Mouse (Mus musculus): Measurements from ENCODE around the gene Mob3c. TPM values are rescaled to one million over a fixed set of nuclear protein-coding genes. Genes with fewer than 3 reads are reported as not detected.

The Mob3c gene
- total RNA-seq (2023), result 13.3 to 22.7 TPM (median 15.3 TPM) in 4 replicates

GRCm38 (mm10) chr4:115827888-115828571 is at the start of gene Mob3c:
Mob3c (plus strand) TSS chr4:115828092.

GRCm38 (mm10) chr4:115780918-115781317 is 47.0 kb upstream of the Mob3c start, which contains the start of gene Tex38:
Tex38 (minus strand) TSS chr4:115781018.

GRCm38 (mm10) chr4:115784769-115785510 is 43.0 kb upstream of the Mob3c start, which contains the start of gene Atpaf1:
Atpaf1 (plus strand) TSS chr4:115784812.

GRCm38 (mm10) chr4:115838696-115839641 is 11.1 kb downstream of the Mob3c start, which contains the start of gene Mknk1:
Mknk1 (plus strand) TSS chr4:115839198.

GRCm38 (mm10) chr4:115884022-115884421 is 56.1 kb downstream of the Mob3c start, which contains the start of gene Kncn:
Kncn (plus strand) TSS chr4:115884400.

Other genes starting within 250 kb of the Mob3c start
- gene Cyp4a32, start 227.1 kb upstream of the Mob3c start, total RNA-seq (2023), result not detected in 4 replicates
- gene Cyp4b1, start 180.4 kb upstream of the Mob3c start, total RNA-seq (2023), result not detected in 4 replicates
- 40.0 to 46.2 TPM (median 43.4 TPM) in 4 replicates for gene Efcab14, start 90.3 kb upstream of the Mob3c start, total RNA-seq (2023)
- gene Tex38, start 47.1 kb upstream of the Mob3c start, total RNA-seq (2023), result 0.97 to 1.3 TPM in 2 of 4 replicates, not detected in the others
- 14.9 to 19.8 TPM (median 17.5 TPM) in 4 replicates for gene Atpaf1, start 43.3 kb upstream of the Mob3c start, total RNA-seq (2023)
- 57.5 to 69.7 TPM (median 64.2 TPM) in 4 replicates for gene Mknk1, start 11.1 kb downstream of the Mob3c start, total RNA-seq (2023)
- gene Kncn, start 56.3 kb downstream of the Mob3c start, total RNA-seq (2023), result 0.45 TPM in 1 of 4 replicates, not detected in the others
- not detected in 4 replicates for gene 6430628N08Rik, start 62.6 kb downstream of the Mob3c start, total RNA-seq (2023)
- gene Dmbx1, start 111.8 kb downstream of the Mob3c start, total RNA-seq (2023), result not detected in 4 replicates
- gene Faah, start 189.8 kb downstream of the Mob3c start, total RNA-seq (2023), result 43.7 to 46.5 TPM (median 45.4 TPM) in 4 replicates
- 37.6 to 47.7 TPM (median 40.7 TPM) in 4 replicates for gene Nsun4, start 225.8 kb downstream of the Mob3c start, total RNA-seq (2023)
- 276 to 285 TPM (median 277 TPM) in 4 replicates for gene Uqcrh, start 247.0 kb downstream of the Mob3c start, total RNA-seq (2023)
- gene Lrrc41, start 247.2 kb downstream of the Mob3c start, total RNA-seq (2023), result 26.9 to 36.4 TPM (median 28.2 TPM) in 4 replicates